Mouse (Mus musculus) ES-E14 (cell line): ENCODE results near the gene Scmh1.

Experiments
- CHD2 ChIP-seq: IDR thresholded peaks from 2 replicates; pipeline ENCODE4 v1.6.1; 2014; ENCODE audit warnings: mild to moderate bottlenecking, low read depth, low read length, inconsistent platforms
- HCFC1 ChIP-seq: IDR thresholded peaks from 2 replicates; pipeline ENCODE4 v1.6.1; 2012; ENCODE audit warnings: low read length, inconsistent platforms, borderline replicate concordance; ENCODE audit not compliant: insufficient read depth
- MAFK ChIP-seq: IDR thresholded peaks from 2 replicates; pipeline ENCODE4 v1.6.1; 2014; ENCODE audit warnings: mild to moderate bottlenecking, low read depth, low read length, inconsistent platforms; ENCODE audit not compliant: insufficient read depth

DNA sequence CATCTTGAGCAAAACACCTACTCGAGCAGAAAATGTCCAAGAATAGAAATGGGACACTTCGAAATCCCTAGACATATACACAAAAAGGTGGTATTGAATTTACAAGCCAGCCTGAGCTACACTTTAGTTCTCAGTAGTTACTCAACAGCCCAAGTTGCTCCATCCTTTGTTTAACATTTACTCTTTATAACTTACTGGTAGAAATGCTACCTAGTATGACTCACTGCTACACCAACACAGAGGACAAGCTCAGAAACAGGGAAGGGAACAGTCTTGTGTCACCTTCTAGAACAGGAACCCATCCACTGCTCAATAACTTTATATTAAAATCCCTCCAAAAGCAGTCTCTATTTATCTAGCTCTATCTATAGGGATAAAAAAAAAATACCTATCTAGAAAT is 160.6 kb downstream of the Scmh1 start:
- TF ChIP-seq HCFC1 (no peak), MAFK (no peak), CHD2 (no peak)
